Mouse (Mus musculus) adrenal gland, adult 2 months (tissue): Measurements from ENCODE around the gene Opcml. TPM values are rescaled to one million over a fixed set of nuclear protein-coding genes. Genes with fewer than 3 reads are reported as not detected.

Experiments used
- DNase-seq: peaks from one replicate; pipeline ENCODE4 v3.0.0; 2021
- polyA plus RNA-seq: library from polyadenylated mRNA; depleted of rRNA; stranded (reverse); fragments of >200 nt; gene quantifications from 2 replicates; pipeline ENCODE4 v1.2.3, GENCODE M21; 2012
- total RNA-seq, 2 experiments: library from RNA; stranded (reverse); gene quantifications; 2 replicates each; pipeline ENCODE4 v1.2.3; 2021

Opcml gene
- total and polyA plus RNA-seq, 3 experiments = 0.06 to 1.3 (median 0.83) TPM

GRCm38 (mm10) chr9:28327985-28328384 is 537.4 kb downstream of the Opcml start:
- DNase-seq = no peak

GRCm38 (mm10) chr9:28328434-28328833 is 537.9 kb downstream of the Opcml start:
- DNase-seq = no peak

- peak; percentile 51 for DNase-seq
Measured at GRCm38 (mm10) chr9:28329477-28329876, 538.9 kb downstream of the Opcml start.

DNA sequence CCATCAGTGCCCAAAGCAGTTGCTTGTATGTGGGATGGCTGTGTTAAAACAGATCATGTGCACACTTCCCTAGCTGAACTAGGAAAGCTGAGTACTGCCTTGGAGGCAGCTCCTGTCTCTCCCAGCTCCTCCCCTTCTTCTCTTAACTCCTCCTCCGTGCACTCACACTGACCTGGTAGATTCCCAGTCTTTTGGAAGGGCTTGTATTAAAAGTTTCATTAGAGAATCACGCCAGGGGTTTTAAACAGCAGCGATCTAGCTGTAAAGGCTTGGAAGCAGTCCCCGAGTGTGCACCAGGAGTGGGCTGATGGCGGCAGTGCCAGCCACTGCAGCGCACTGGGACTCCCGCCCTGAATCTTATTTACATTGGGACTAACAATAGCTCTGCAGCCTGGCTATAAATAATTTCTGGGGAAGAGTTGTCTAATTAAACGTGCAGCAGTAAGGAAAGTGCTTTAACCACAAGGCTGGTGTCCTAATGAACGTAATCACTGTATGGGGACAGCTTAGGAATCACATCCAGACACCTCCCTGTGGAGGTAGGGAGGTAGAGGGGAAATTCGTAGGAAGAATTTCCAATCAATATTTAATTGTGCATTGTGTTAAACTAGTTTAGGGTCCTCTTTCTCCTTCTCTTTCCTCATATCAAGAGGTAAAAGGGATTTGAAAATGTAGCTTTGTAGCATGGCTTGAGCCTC is 546.1 kb downstream of the Opcml start:
- DNase-seq = no peak

DNA sequence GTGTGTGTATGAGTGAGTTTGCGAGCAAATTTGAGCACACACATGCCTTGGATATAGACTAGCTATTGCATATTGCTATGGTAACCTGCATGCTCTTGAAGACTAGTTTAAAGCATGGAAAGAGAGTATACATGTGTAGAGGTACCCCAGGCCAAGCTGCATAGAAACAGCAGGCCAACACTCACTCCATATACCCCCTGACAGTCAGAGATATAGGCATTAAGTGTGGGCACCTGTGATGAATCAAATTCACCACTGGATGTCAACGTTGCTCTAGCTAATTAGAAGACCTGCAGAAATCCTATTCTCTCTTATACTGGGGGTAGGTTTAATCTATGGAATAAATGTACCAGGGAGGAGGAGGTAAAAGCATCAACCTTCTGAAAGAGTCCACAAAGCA is 547.3 kb downstream of the Opcml start:
- no peak for DNase-seq

GRCm38 (mm10) chr9:28354978-28355377 is 564.4 kb downstream of the Opcml start:
- DNase-seq = no peak

GRCm38 (mm10) chr9:28357946-28358345 is 567.4 kb downstream of the Opcml start:
- no peak for DNase-seq

DNA sequence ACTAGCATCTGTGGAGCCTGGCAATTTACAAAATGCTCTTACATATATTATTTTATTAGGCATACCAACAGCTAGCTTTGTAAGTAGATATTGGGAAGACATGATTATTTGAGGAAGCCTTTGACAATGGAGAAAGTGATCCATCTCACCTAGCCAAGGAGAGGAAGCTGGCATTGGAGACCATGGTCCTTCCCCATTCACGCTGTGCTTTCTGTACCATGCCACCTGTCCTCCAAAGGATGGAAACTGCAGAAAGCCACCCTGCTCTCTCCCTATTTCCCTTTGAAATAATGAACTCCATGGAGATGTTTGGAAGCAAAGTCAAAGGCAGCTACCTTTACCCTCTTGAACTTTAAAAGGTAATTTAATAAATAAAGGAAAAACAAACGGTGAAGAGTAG is 570.1 kb downstream of the Opcml start:
- DNase-seq = no peak

DNA sequence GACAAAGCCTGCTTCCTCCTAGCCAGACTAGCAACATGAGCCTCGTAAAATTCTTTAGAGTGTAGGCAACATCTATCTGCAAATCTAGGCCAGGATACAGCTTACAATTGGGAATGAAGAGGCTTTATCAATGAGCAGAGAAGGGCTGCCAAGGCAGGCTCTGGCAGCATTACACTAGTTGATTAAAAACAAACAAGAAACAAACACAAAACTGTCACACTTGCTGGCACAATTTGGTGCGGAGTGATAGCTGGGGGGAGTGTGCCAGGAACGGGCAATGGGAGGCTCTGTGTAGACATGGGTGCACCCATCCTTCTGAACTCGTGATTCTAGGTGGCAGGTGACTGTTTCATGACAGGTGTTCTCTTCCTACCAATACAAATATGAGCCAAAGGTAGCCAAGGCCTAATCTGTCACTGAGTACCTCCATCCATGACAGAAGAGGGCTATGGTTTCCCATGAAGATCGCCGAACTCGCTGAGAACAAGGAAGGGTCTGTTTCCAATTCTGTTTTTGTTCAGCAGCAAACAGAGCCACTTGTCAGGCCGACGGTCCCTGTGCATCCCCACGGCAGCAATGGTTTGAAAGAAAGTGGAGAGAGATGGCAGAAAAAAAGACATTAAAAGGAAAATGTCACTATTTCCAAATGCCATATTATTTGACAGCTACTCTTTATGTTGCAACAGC is 574.0 kb downstream of the Opcml start:
- no peak for DNase-seq

GRCm38 (mm10) chr9:28365160-28365473 is 574.5 kb downstream of the Opcml start:
- DNase-seq = no peak

- no peak for DNase-seq
Measured at GRCm38 (mm10) chr9:28386527-28387175, 596.1 kb downstream of the Opcml start.

DNA sequence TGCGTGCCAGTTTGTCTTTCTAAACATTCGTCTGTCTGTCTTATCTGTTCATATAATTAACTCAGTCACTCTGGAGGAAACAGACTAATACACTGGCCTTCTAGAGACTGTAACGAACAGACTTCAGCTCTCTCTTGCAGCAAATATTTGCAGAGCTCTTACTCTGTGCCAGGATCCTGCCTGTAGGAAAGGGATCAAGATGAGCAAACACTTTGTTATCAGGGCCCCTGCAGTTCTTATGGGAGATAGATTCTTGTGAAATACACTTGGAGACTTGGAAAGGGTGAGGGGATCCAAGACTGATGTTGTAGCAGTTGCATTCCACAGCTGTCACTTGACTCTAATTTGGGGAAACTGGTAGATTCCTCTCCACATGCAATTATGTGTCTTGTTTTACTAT is 604.6 kb downstream of the Opcml start:
- DNase-seq = no peak

DNA sequence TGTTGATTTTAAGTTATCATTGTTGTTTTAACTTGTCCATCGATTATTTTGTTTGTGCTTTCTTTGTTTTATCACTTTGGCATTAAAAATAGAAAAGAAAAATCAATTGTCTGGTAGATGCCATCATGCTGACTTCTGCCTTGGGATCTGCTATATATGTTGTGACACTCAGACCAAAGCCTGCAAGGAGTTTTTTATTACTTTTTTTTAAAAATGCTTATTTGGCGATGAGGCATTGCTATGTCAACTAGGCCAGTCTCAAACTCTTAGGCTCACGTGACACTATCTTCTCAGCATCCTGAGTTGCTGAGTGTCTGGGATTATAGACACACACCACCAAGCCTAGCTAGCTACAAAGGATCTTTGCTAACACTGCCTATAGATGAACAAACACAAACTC is 605.1 kb downstream of the Opcml start:
- DNase-seq = no peak

- DNase-seq = peak; percentile 49
Measured at GRCm38 (mm10) chr9:28402770-28403650, 612.4 kb downstream of the Opcml start.

DNA sequence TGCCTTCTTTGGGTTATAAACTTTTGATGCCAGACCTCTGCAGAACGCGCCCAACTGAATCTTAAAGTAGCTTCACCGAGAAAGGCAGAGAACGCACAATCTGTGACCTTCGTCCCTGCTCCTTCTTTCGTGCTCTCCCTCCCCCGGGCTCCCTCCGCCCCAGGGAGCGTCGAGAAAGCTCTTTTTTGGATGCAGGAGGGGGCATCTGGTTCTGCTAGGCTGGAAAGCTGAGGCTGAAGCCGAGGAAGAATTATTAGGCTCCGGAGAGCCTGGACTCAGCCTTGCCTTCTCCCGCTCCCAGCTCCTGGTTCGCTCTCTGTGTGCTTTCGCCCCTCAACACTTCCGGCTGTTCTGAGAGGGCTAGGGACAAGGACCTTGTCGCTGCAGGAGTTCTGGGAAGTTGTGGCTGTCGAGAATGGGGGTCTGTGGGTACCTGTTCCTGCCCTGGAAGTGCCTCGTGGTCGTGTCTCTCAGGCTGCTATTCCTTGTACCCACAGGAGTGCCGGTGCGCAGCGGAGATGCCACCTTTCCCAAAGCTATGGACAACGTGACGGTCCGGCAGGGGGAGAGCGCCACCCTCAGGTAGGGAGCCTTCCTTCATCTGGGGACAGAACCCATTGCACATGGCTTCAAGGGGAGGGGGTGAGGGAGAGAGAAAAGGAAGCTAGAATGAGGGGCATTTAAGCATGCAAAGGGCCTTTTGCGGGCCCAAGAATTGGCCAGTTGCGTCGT is 613.4 kb downstream of the Opcml start:
- DNase-seq = peak; percentile 74

GRCm38 (mm10) chr9:28404616-28405015 is 614.0 kb downstream of the Opcml start:
- no peak for DNase-seq

GRCm38 (mm10) chr9:28405816-28406215 is 615.2 kb downstream of the Opcml start:
- peak; percentile 14 for DNase-seq

DNA sequence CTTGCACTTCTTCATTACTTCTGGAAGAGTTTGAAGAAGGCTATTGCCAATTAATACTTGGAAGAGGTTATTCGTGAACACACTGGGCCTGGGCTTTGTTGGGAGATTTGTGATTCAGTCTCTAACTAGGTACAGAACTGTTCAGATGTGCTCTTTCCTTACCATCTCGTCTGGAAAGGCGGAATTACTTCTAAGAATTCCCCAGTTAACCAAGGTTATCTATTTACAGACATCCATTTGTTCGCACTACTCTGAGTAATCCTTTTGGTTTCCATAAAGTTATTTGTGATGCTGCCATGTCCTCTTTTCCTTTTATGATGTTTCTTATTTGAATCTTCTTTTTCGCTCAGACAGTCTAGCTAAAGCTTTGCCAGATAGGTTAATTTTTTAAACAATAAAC is 630.2 kb downstream of the Opcml start:
- DNase-seq = no peak

- DNase-seq = no peak
Measured at GRCm38 (mm10) chr9:28423407-28423806, 632.8 kb downstream of the Opcml start.

GRCm38 (mm10) chr9:28432159-28432558 is 641.6 kb downstream of the Opcml start:
- no peak for DNase-seq

- DNase-seq = peak; percentile 19
Measured at GRCm38 (mm10) chr9:28438752-28439151, 648.2 kb downstream of the Opcml start.
